Mouse (Mus musculus) kidney, postnatal 10 days (tissue): ENCODE data around the gene Snapc2.
A peak's percentile ranks its signal among the peaks of the same experiment; 100 is the strongest.

Experiments
- DNase-seq: peaks from one replicate; pipeline ENCODE4 v3.0.0; 2021; ENCODE audit warnings: mixed read lengths

Snapc2 gene

GRCm38 (mm10) chr8:4252934-4253841 is at the start of gene Snapc2:
TSS of gene Snapc2 (plus strand) at chr8:4253080.
- peak; percentile 99 for DNase-seq

GRCm38 (mm10) chr8:4205246-4206123 is 47.4 kb upstream of the Snapc2 start:
- DNase-seq: no peak

- no peak for DNase-seq
Measured at GRCm38 (mm10) chr8:4206182-4207015, 46.5 kb upstream of the Snapc2 start.

GRCm38 (mm10) chr8:4207016-4207350 is 45.9 kb upstream of the Snapc2 start:
- DNase-seq: no peak

- DNase-seq: no peak
Measured at GRCm38 (mm10) chr8:4211097-4211496, 41.8 kb upstream of the Snapc2 start.

- peak; percentile 33 for DNase-seq
Measured at GRCm38 (mm10) chr8:4212809-4213209, 40.1 kb upstream of the Snapc2 start.

- DNase-seq: peak; percentile 72
Measured at GRCm38 (mm10) chr8:4213210-4214005, 39.5 kb upstream of the Snapc2 start.

- DNase-seq: peak; percentile 62
Measured at GRCm38 (mm10) chr8:4214006-4214980, 38.6 kb upstream of the Snapc2 start.

GRCm38 (mm10) chr8:4216296-4216695 is 36.6 kb upstream of the Snapc2 start:
- DNase-seq: peak; percentile 10

- peak; percentile 38 for DNase-seq
Measured at GRCm38 (mm10) chr8:4216791-4217621, 35.9 kb upstream of the Snapc2 start, which contains the start of gene Prr36. TSS of gene Prr36 (minus strand) at chr8:4217459.

- DNase-seq: no peak
Measured at GRCm38 (mm10) chr8:4219617-4220016, 33.3 kb upstream of the Snapc2 start.

GRCm38 (mm10) chr8:4222059-4222458 is 30.8 kb upstream of the Snapc2 start:
- no peak for DNase-seq

GRCm38 (mm10) chr8:4226323-4226722 is 26.6 kb upstream of the Snapc2 start:
- DNase-seq: no peak

GRCm38 (mm10) chr8:4226739-4227347 is 26.0 kb upstream of the Snapc2 start, which contains the start of gene Lrrc8e:
TSS of gene Lrrc8e (plus strand) at chr8:4226827.
- DNase-seq: peak; percentile 48

- no peak for DNase-seq
Measured at GRCm38 (mm10) chr8:4227919-4228318, 25.0 kb upstream of the Snapc2 start.

- no peak for DNase-seq
Measured at GRCm38 (mm10) chr8:4229784-4230183, 23.1 kb upstream of the Snapc2 start.

- DNase-seq: no peak
Measured at GRCm38 (mm10) chr8:4230612-4231351, 22.1 kb upstream of the Snapc2 start.

- DNase-seq: peak; percentile 45
Measured at GRCm38 (mm10) chr8:4237814-4238433, 15.0 kb upstream of the Snapc2 start.
